Mouse (Mus musculus) adrenal gland, adult (tissue): ENCODE measurements around the gene Gm20894.
"Not testable (repeated sequence)": the region's sequence is repeated elsewhere in the genome, so short reads cannot be mapped to it uniquely, and the experiment has no call there.

Experiments used
- DNase-seq, 2 experiments: peaks; one replicate each; pipeline ENCODE4 v3.0.0; 2022 to 2023; ENCODE audit warnings: low spot score in 1 of 2; ENCODE audit not compliant: inconsistent age in 2 of 2

Gm20894 gene

GRCm38 (mm10) chrY:28271412-28271811 is at the start of gene Gm20894:
Gene Gm20894 (minus strand): TSS chrY:28271512.
- DNase-seq, result not testable (repeated sequence)
